Mouse (Mus musculus): ENCODE data around the gene Map4k3. TPM values are rescaled to one million over a fixed set of nuclear protein-coding genes. Genes with fewer than 3 reads are reported as not detected.

Gene Map4k3
- polyA plus RNA-seq, 1 experiment from 2014 or later, result 15.1 TPM

DNA sequence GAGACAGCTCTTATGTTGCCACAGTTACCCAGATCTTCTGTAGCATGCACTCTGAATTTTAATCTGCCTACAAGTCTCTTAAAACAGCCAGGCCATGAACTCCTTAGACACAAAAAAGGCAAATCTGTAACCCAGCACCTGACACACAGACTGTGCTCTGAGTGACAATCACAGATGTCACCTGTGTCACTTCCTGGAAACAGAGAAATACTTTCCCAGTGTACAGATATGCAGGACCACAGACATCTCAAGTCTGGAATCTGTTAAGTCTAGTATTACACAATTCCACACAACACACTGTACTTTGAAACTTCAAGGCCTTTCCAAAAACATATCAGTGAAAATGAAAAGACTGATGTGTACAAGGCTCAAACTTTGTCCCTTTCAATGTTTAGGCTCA, 103.3 kb downstream of the Map4k3 start:
- Histone ChIP-seq H3K4me2 (no peak overlapping the region), H3K9me3 (no peaks in the 10 kb centered on the region), H3K4me3 (no peak overlapping the region), H3K4me1 (peaks cover 10% of the 10 kb centered on the region), H3K9ac (no peak overlapping the region), H3K36me3 (peaks cover 28% of the 10 kb centered on the region), H3K27me3 (replicated peaks) (no peaks in the 10 kb centered on the region), H3K27ac (replicated peaks) (no peak overlapping the region)
- no peak for ATAC-seq (ENCODE audit: extremely low read depth, insufficient number of reproducible peaks, low FRiP score, low TSS enrichment)

DNA sequence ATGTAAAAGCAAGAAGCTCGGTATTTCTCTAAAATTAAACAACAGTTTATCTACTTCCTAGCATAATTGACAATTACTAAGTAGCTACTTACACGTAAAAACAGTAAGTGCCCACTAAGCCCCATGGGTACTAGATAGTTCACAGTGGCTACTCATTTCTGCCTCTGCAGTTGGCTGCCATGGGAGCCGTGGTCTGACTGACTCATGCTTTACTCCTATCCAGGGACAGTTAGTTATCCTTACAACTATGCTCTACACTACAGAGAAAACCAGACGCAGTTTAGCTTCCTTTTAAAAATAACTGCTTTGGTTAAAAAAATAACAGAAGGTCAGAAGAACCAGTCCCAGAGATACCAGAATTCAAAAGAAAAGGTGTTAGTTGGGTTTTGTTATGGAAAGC, 106.6 kb downstream of the Map4k3 start:
- Histone ChIP-seq H3K36me3 (peaks cover 38% of the 10 kb centered on the region), H3K4me1 (peaks cover 18% of the 10 kb centered on the region), H3K4me2 (no peak overlapping the region), H3K9me3 (no peaks in the 10 kb centered on the region), H3K27me3 (replicated peaks) (no peaks in the 10 kb centered on the region), H3K27ac (replicated peaks) (no peak overlapping the region), H3K9ac (no peak overlapping the region), H3K4me3 (no peak overlapping the region)
- ATAC-seq (ENCODE audit: extremely low read depth, insufficient number of reproducible peaks, low FRiP score, low TSS enrichment), result no peak
- 66% methylated on average over 4 of the region's 4 CpGs for WGBS

DNA sequence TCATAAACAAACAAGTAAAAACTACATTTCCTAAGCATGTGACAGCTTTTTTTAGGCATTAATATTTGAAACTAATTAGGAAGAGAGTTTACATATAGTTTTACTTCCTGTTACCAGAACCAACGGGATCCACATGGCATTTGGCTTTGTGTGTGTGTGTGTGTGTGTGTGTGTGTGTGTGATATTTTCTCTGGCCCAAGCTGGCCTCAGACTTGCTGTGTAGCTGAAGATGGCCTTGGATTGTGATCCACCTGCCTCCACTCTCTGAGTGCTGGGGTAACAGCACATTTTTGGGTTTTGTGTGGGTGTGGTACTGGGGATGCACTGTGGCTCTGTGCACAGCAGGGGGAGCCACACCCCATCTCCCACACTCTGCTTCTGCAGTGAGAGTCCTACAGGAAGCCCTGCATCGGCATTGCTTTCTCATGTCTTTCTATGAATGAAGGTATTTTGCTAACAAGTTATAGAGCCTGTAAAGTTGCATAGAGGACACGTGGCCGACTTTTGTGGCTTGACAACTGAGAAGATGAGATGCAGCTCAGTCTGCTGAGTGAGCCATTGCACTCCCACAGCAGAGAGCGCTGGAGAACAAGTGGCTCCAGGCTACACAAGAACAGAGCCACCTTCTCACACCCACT, 107.4 kb downstream of the Map4k3 start:
- 57% methylated on average over 5 of the region's 5 CpGs for WGBS
- Histone ChIP-seq H3K9me3 (no peaks in the 10 kb centered on the region), H3K27me3 (replicated peaks) (no peaks in the 10 kb centered on the region), H3K27ac (replicated peaks) (no peak overlapping the region), H3K9ac (no peak overlapping the region), H3K4me3 (no peak overlapping the region), H3K4me2 (no peak overlapping the region), H3K36me3 (peaks cover 43% of the 10 kb centered on the region), H3K4me1 (peaks cover 18% of the 10 kb centered on the region)
- ATAC-seq (ENCODE audit: extremely low read depth, insufficient number of reproducible peaks, low FRiP score, low TSS enrichment), result no peak

DNA sequence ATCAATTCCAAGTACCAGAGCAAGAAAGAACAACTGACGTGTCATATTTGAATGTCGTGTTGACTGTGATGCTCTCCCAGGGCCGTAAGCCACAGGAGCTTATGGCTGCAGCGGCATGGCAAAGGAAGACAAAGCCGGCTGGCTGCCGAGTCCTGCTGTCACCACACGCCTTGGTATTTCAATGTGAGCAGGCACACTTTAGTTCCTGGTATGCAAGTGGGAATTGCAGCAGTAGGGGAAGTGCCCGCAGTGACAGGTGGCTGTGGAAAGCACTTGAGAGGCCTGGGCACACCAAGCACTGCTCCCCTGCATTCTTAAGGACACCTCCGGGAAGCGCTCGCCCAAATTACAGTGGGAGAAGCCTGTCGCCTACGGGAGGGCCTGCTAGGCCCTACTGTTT, 108.7 kb downstream of the Map4k3 start:
- no peaks in the 10 kb centered on the region for H3K9me3 ChIP-seq
- no peak overlapping the region for H3K4me3 ChIP-seq
- peak overlapping the region; percentile 34; the same call in 1 of the 2 replicates for H3K27ac ChIP-seq (replicated peaks)
- H3K4me2 ChIP-seq, result no peak overlapping the region
- H3K27me3 ChIP-seq (replicated peaks), result no peaks in the 10 kb centered on the region
- no peak for ATAC-seq (ENCODE audit: extremely low read depth, insufficient number of reproducible peaks, low FRiP score, low TSS enrichment)
- peaks cover 56% of the 10 kb centered on the region for H3K36me3 ChIP-seq
- no peak overlapping the region; the same call in 1 of the 2 replicates for H3K9ac ChIP-seq
- H3K4me1 ChIP-seq, result peaks cover 11% of the 10 kb centered on the region
- 61% methylated on average over 13 of the region's 13 CpGs for WGBS

DNA sequence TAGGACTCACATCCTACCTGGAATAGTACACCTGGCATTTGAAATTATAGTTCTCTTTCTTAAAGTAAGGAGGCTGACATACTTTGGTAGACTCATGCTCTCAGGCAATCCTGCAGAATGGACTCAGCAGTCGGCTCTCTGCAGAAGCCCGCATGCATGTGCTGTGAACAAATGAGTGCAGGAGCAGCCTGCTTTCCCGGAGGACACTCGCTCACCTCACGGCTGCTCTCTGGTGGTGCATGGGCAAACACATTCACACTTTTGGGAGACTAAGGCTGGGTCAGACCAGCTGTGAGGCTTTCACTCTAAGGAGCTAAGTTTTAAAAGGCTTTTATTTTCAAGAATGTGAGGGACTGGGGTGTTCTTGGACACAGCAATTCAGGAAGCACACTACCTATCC, 109.4 kb downstream of the Map4k3 start:
- Histone ChIP-seq H3K27ac (replicated peaks) (no peak overlapping the region), H3K36me3 (peaks cover 59% of the 10 kb centered on the region), H3K4me3 (no peak overlapping the region), H3K9me3 (no peaks in the 10 kb centered on the region), H3K4me2 (no peak overlapping the region), H3K9ac (no peak overlapping the region), H3K27me3 (replicated peaks) (no peaks in the 10 kb centered on the region), H3K4me1 (peaks cover 11% of the 10 kb centered on the region)
- no peak for ATAC-seq (ENCODE audit: extremely low read depth, insufficient number of reproducible peaks, low FRiP score, low TSS enrichment)
- WGBS, result 74% methylated on average over 5 of the region's 5 CpGs

DNA sequence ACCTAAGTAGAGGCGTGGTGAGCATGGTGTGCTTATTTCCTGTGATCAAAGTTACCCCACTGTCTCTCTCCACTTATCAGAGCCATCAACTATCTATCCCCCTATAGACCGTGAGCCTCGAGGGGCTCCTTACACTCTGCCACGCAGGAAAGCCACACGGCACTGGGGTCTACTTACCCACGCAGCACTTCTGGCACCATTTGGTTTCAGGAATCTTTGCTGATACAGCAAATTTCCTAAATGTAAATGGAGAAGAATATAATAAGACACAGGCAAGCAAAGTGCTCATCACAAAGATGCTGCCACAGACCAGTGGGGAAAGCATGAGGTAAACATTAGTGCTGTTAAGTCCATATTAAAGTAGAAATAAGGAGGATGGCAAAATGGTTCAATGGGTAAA, 124.5 kb downstream of the Map4k3 start:
- no peak for ATAC-seq (ENCODE audit: extremely low read depth, insufficient number of reproducible peaks, low FRiP score, low TSS enrichment)
- 89% methylated on average over 6 of the region's 6 CpGs for WGBS

DNA sequence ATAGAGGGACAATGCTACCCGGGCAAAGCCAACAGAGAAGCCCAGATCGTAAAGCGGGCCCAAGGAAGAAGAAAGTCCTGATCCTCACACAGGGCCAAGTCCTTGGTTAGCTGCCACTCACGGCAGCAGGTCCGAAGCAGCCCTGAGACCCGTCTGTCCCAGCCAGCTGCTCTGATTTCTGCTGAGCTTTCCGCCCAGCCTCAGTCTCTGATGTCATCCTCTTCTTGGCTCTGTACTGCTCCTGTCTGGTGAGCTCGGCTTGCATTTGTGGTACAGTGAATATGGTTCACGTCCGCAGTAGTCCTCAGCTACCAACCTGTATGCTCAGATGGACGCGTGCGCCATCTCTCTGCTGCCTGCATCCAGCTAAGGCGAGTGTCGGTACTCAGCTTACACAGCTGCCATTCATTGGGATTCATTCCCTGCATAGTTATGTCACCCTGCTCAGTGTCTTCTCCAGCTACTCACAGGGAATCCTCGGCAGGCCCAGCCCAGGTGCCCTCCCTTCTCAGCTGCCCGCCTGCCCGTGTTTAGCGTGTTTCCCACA, 125.1 kb downstream of the Map4k3 start:
- H3K9me3 ChIP-seq, result no peaks in the 10 kb centered on the region
- H3K9ac ChIP-seq, result no peak overlapping the region
- peaks cover 89% of the 10 kb centered on the region for H3K36me3 ChIP-seq
- H3K4me3 ChIP-seq, result no peak overlapping the region
- H3K27ac ChIP-seq (replicated peaks), result no peak overlapping the region
- WGBS, result 85% methylated on average over 19 of the region's 19 CpGs
- no peaks in the 10 kb centered on the region for H3K27me3 ChIP-seq (replicated peaks)
- ATAC-seq (ENCODE audit: extremely low read depth, insufficient number of reproducible peaks, low FRiP score, low TSS enrichment), result no peak
- H3K4me1 ChIP-seq, result no peaks in the 10 kb centered on the region
- H3K4me2 ChIP-seq, result no peak overlapping the region

More for the DNA sequence above, 124.5 kb downstream of the Map4k3 start:
- H3K4me1 ChIP-seq, result no peaks in the 10 kb centered on the region
- H3K36me3 ChIP-seq, result peaks cover 92% of the 10 kb centered on the region
- no peaks in the 10 kb centered on the region for H3K27me3 ChIP-seq (replicated peaks)
- 0 out of 2 replicates have a peak, but pooled peaks cover under 1% of the 10 kb centered on the region for H3K9me3 ChIP-seq
- no peak overlapping the region for H3K27ac ChIP-seq (replicated peaks)
- H3K4me3 ChIP-seq, result no peak overlapping the region
- H3K4me2 ChIP-seq, result no peak overlapping the region
- H3K9ac ChIP-seq, result no peak overlapping the region

DNA sequence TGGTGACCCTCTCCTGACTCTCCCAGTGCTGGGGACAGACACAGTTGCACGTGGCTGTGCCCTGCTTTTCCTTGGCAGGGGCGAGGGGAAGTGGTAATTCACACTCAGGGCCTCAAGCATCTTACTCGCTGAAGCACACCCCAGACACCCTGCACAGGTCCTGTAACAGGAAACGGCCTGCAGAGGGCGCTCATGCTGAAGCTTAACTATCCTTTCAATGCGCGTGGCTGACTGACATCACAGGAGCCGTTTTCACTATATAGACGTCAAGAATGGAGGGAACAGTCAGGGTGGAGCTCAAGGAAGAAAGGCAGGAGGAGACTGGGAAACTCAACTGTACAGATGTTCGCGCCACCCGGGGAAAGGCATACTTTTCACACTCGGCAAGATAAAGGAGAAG, 126.9 kb downstream of the Map4k3 start:
- no peaks in the 10 kb centered on the region for H3K4me1 ChIP-seq
- no peak overlapping the region for H3K9ac ChIP-seq
- no peak overlapping the region for H3K4me2 ChIP-seq
- no peaks in the 10 kb centered on the region for H3K9me3 ChIP-seq
- no peaks in the 10 kb centered on the region for H3K27me3 ChIP-seq (replicated peaks)
- 61% methylated on average over 13 of the region's 13 CpGs for WGBS
- H3K4me3 ChIP-seq, result no peak overlapping the region
- no peak for ATAC-seq (ENCODE audit: extremely low read depth, insufficient number of reproducible peaks, low FRiP score, low TSS enrichment)
- peaks cover 89% of the 10 kb centered on the region for H3K36me3 ChIP-seq
- no peak overlapping the region for H3K27ac ChIP-seq (replicated peaks)

DNA sequence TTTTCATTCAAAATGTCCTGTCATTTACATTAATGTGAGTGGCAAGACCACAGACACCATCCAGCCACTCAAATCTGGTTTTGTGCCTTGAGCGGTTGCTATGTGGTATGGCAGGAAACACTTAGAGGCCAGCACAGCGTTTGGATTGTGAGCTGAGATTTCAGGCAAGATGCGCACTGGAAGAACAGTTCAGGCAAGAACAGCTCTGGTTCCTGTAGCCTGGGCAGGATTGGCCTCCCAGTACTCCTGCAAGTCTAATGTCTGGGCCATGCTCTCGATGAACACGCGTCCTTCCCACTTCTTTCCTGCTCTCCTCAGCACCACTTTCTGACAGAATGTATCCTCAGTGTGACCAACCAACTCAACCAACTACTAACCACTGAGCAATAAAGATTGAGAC, 145.2 kb downstream of the Map4k3 start:
- no peak overlapping the region for H3K4me3 ChIP-seq
- no peaks in the 10 kb centered on the region for H3K4me1 ChIP-seq
- no peak overlapping the region for H3K9ac ChIP-seq
- WGBS, result 91% methylated on average over 6 of the region's 6 CpGs
- no peak overlapping the region for H3K4me2 ChIP-seq
- H3K36me3 ChIP-seq, result peaks cover 83% of the 10 kb centered on the region
- no peak overlapping the region for H3K27ac ChIP-seq (replicated peaks)
- no peak for ATAC-seq (ENCODE audit: extremely low read depth, insufficient number of reproducible peaks, low FRiP score, low TSS enrichment)
- no peaks in the 10 kb centered on the region for H3K9me3 ChIP-seq
- no peaks in the 10 kb centered on the region for H3K27me3 ChIP-seq (replicated peaks)

DNA sequence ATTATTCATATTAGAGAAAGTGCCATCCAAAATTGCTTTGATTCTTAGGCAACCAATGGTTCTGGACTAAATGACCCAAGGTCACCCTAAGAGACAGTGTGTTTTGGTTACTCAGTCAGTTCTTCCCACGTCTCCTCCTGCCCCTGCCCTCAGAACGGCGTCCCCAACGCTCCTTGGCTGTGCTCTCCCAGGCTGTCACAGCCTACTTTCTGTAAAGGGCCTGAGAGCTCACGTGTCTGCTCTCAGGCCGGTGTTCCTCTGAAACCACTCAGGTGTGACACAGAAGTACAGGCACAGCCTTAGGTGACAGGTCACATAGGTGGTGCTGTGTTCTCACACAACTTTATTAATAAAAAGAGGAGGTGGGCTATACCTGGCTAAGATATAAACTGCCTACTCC, 148.4 kb downstream of the Map4k3 start:
- Histone ChIP-seq H3K27me3 (replicated peaks) (no peaks in the 10 kb centered on the region), H3K4me1 (peaks cover 11% of the 10 kb centered on the region), H3K27ac (replicated peaks) (no peak overlapping the region), H3K9me3 (no peaks in the 10 kb centered on the region), H3K9ac (no peak overlapping the region), H3K4me3 (no peak overlapping the region), H3K4me2 (no peak overlapping the region), H3K36me3 (peaks cover 52% of the 10 kb centered on the region)
- WGBS, result 74% methylated on average over 6 of the region's 6 CpGs
- ATAC-seq (ENCODE audit: extremely low read depth, insufficient number of reproducible peaks, low FRiP score, low TSS enrichment), result no peak

DNA sequence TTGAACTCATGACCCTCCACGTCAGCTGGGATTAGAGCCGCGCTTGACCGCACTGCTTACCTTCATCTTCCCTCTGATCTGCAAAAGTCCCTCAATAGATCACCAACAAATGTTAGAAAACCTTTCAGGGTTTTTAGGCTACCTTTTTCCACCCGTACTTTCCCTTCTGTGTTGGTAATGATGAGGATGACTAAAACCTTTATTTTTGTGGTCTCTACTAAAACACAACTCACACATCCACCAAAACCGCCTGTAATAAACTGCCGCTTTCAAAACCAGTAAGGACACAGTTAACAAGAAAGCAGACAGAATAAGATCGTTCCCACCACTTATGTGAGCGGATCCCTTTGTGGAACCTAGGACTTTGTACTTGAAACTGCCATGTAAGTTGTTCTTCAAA, 149.2 kb downstream of the Map4k3 start:
- Histone ChIP-seq H3K4me2 (no peak overlapping the region), H3K4me3 (no peak overlapping the region), H3K27me3 (replicated peaks) (no peaks in the 10 kb centered on the region), H3K27ac (replicated peaks) (no peak overlapping the region), H3K4me1 (peaks cover 11% of the 10 kb centered on the region), H3K9ac (no peak overlapping the region), H3K36me3 (peaks cover 44% of the 10 kb centered on the region), H3K9me3 (no peaks in the 10 kb centered on the region)
- no peak for ATAC-seq (ENCODE audit: extremely low read depth, insufficient number of reproducible peaks, low FRiP score, low TSS enrichment)
- 88% methylated on average over 9 of the region's 9 CpGs for WGBS

DNA sequence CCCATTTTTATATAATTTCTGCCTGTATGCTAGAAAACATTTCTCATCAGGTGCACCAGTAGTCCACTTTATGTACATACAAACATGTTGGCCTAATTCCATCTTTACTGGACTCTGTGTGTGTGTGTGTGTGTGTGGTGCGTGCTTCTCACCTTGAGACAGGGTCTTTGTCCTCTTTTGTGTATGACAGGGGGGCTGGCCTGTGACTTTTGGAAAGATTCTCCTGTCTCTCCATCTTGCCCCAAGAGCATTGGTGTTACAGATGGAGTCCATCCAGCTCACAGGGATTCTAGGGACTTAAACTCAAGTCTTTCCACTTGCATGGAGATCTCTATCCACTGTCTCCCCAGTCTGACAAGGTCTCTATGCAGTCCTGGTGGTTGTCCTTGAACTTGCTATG, 150.2 kb downstream of the Map4k3 start:
- no peak for ATAC-seq (ENCODE audit: extremely low read depth, insufficient number of reproducible peaks, low FRiP score, low TSS enrichment)
- H3K27me3 ChIP-seq (replicated peaks), result no peaks in the 10 kb centered on the region
- 93% methylated on average over 1 of the region's 1 CpGs for WGBS
- H3K36me3 ChIP-seq, result peaks cover 34% of the 10 kb centered on the region
- H3K9me3 ChIP-seq, result no peaks in the 10 kb centered on the region
- H3K4me1 ChIP-seq, result peaks cover 11% of the 10 kb centered on the region
- H3K27ac ChIP-seq (replicated peaks), result no peak overlapping the region
- no peak overlapping the region for H3K4me2 ChIP-seq
- H3K4me3 ChIP-seq, result no peak overlapping the region
- no peak overlapping the region for H3K9ac ChIP-seq

All from heart, embryonic 13.5 days (tissue).